Comparison of ENCODE assay signal across 12 mouse cellular contexts in genomic region chr4:8190441-8190840, GRCm38 (mm10). TPM values are rescaled to one million over a fixed set of nuclear protein-coding genes. Genes with fewer than 3 reads are reported as not detected.
DNase-seq lines count a peak whose midpoint lies in the region; ATAC-seq lines count a peak whose summit lies in the region.
"Had no signal": no experiment of that assay in that cellular context is flagged by ENCODE, and none has a peak within 500 bp of the region (broad histone marks: within the 10 kb centered on the region; RNA-seq: fewer than 3 reads in every experiment).

No protein-coding gene starts in this region.

- no peak for ATAC-seq in inflammation-experienced regulatory T-cells, adult 6 months
- ATAC-seq: forebrain, embryonic 15.5 days; hindbrain, embryonic 16.5 days; midbrain, embryonic 13.5 days had no signal

- peak; percentile 1 for DNase-seq in cerebellum, adult 9-10 months
- no peak for DNase-seq in cerebellum, adult 18-20 months
- peak; percentile 23 to 29 for DNase-seq in kidney, postnatal 36 days
- no peak for DNase-seq in kidney, postnatal 4 days
- DNase-seq in CD4-positive helper T cell, adult 2 months (ENCODE audit: low read depth, low spot score) = peak; percentile 4
- peak; percentile 28 for DNase-seq in lung, postnatal 25 days (ENCODE audit: low spot score)
- no peak for DNase-seq in adrenal gland, postnatal 4 days (ENCODE audit: low spot score in 2 of 2)
- DNase-seq: liver, embryonic 13.5 days had no signal

RNA-seq across cellular contexts. Expression of gene Car8, which starts 48.4 kb away (rescaled TPM):
- 10 to 100 TPM; 11.5 to 13.2 TPM for total RNA-seq in adrenal gland, postnatal 4 days (2021)
- under 1 TPM in 1 of 3 experiments, not detected in 2; 0.11 TPM for polyA plus RNA-seq in inflammation-experienced regulatory T-cells, adult 6 months (2017; shearing (Covaris generic))

Comparison
In these comparisons a context has a peak if more than half of its experiments do, and no peak if none do; other contexts are left out.
1. DNase-seq: peak in cerebellum, adult 9-10 months (single experiment), kidney, postnatal 36 days (2 of 2), CD4-positive helper T cell, adult 2 months (single experiment) and lung, postnatal 25 days (single experiment); none in cerebellum, adult 18-20 months (0 of 2), kidney, postnatal 4 days (0 of 2) and adrenal gland, postnatal 4 days (0 of 2).